Mouse (Mus musculus) frontal cortex, adult (tissue): ENCODE data around the gene Efcab9.

Source experiments
- ATAC-seq: cut with Nextera tagmentation; 2 replicates; pipeline ENCODE4 v1.9.2; 2017; ENCODE audit warnings: mild to moderate bottlenecking, moderate library complexity, mixed read lengths; ENCODE audit not compliant: low TSS enrichment

The Efcab9 gene

GRCm38 (mm10) chr11:32531871-32532764, at the start of gene Efcab9:
Efcab9 (minus strand) TSS chr11:32532081.
- peak; percentile 19; the same call in 1 of the 2 replicates for ATAC-seq

- ATAC-seq: no peak
Measured at GRCm38 (mm10) chr11:32581031-32581430, 49.1 kb upstream of the Efcab9 start.

- ATAC-seq: 0 out of 2 replicates have a peak, but pooled peaks have one; percentile 35
Measured at GRCm38 (mm10) chr11:32580305-32580947, 48.5 kb upstream of the Efcab9 start.

GRCm38 (mm10) chr11:32576760-32577050, 44.8 kb upstream of the Efcab9 start:
- ATAC-seq: no peak

- no peak for ATAC-seq
Measured at GRCm38 (mm10) chr11:32575964-32576759, 44.3 kb upstream of the Efcab9 start.

- ATAC-seq: peak; percentile 29; the same call in 1 of the 2 replicates
Measured at GRCm38 (mm10) chr11:32573669-32574068, 41.8 kb upstream of the Efcab9 start.

GRCm38 (mm10) chr11:32571103-32571502, 39.2 kb upstream of the Efcab9 start:
- no peak for ATAC-seq

- no peak for ATAC-seq
Measured at GRCm38 (mm10) chr11:32568637-32569293, 36.9 kb upstream of the Efcab9 start.

- ATAC-seq: no peak
Measured at GRCm38 (mm10) chr11:32568060-32568459, 36.2 kb upstream of the Efcab9 start.

- peak; percentile 57 for ATAC-seq
Measured at GRCm38 (mm10) chr11:32567000-32567855, 35.3 kb upstream of the Efcab9 start.

- ATAC-seq: no peak
Measured at GRCm38 (mm10) chr11:32566184-32566583, 34.3 kb upstream of the Efcab9 start.

GRCm38 (mm10) chr11:32565088-32565487, 33.2 kb upstream of the Efcab9 start:
- no peak for ATAC-seq

- no peak for ATAC-seq
Measured at GRCm38 (mm10) chr11:32564629-32565028, 32.7 kb upstream of the Efcab9 start.

- ATAC-seq: no peak
Measured at GRCm38 (mm10) chr11:32563660-32564059, 31.8 kb upstream of the Efcab9 start.

GRCm38 (mm10) chr11:32562706-32563105, 30.8 kb upstream of the Efcab9 start:
- no peak for ATAC-seq

GRCm38 (mm10) chr11:32561465-32562355, 29.8 kb upstream of the Efcab9 start:
- no peak for ATAC-seq

GRCm38 (mm10) chr11:32560015-32560770, 28.3 kb upstream of the Efcab9 start:
- no peak for ATAC-seq

GRCm38 (mm10) chr11:32558677-32559076, 26.8 kb upstream of the Efcab9 start:
- ATAC-seq: no peak

- no peak for ATAC-seq
Measured at GRCm38 (mm10) chr11:32558026-32558425, 26.1 kb upstream of the Efcab9 start.
